Mouse (Mus musculus) MEL-GATA-1-ER (cell line): Measurements from ENCODE around the gene Luzp2.
"Not testable (repeated sequence)": the region's sequence is repeated elsewhere in the genome, so short reads cannot be mapped to it uniquely, and the experiment has no call there.

Experiments used
- DNase-seq: peaks from one replicate; pipeline ENCODE4 v3.0.0-alpha.2; 2012; ENCODE audit warnings: low read depth; ENCODE audit errors: extremely low read depth

The Luzp2 gene

GRCm38 (mm10) chr7:55000397-55000796 is 165.1 kb downstream of the Luzp2 start:
- no peak for DNase-seq

- no peak for DNase-seq
These were observed 174.0 kb downstream of the Luzp2 start for GRCm38 (mm10) chr7:55009173-55009771.

- not testable (repeated sequence) for DNase-seq
These were observed 298.6 kb downstream of the Luzp2 start for GRCm38 (mm10) chr7:55133850-55134249.

- DNase-seq = no peak
These were observed 353.6 kb downstream of the Luzp2 start for GRCm38 (mm10) chr7:55188927-55189326.

- no peak for DNase-seq
These were observed 354.2 kb downstream of the Luzp2 start for GRCm38 (mm10) chr7:55189496-55189895.

- DNase-seq = no peak
These were observed 355.4 kb downstream of the Luzp2 start for GRCm38 (mm10) chr7:55190655-55191054.

- no peak for DNase-seq
These were observed 363.5 kb downstream of the Luzp2 start for GRCm38 (mm10) chr7:55198806-55199205.

GRCm38 (mm10) chr7:55222997-55223396 is 387.7 kb downstream of the Luzp2 start:
- DNase-seq = no peak

GRCm38 (mm10) chr7:55229407-55229806 is 394.1 kb downstream of the Luzp2 start:
- no peak for DNase-seq
